ENCODE assay signal across 29 mouse cellular contexts in the genomic region with DNA sequence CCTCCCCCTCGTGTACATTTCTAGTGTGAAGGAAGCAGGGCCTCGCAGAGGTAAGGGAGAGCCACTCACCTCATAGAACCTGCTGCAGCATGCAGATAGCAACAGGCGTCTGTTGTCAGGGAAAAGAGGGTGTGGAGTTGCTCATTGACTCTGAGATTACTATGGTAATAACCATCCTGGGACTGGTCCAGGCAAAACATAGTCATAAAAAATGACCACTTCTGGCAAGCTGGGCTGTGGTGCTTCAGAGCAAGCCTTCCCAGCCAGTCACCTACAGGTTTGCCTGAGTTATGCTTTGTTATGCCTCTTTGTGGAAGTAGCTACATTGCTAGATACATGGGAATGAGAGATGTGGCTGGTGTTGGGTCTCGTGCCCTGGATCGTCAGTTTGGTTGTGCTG. TPM values are rescaled to one million over a fixed set of nuclear protein-coding genes. Genes with fewer than 3 reads are reported as not detected.
DNase-seq lines count a peak whose midpoint lies in the region; ATAC-seq and TF ChIP-seq lines count a peak whose summit lies in the region.
"Had no signal": no experiment of that assay in that cellular context is flagged by ENCODE, and none has a peak within 500 bp of the region (broad histone marks: within the 10 kb centered on the region; RNA-seq: fewer than 3 reads in every experiment).

No protein-coding gene starts in this region.

- H3K4me2 ChIP-seq in intestine, embryonic 15.5 days (replicated peaks) = no peak overlapping the region
- H3K4me2 ChIP-seq: embryonic facial prominence, embryonic 15.5 days; forebrain, embryonic 15.5 days; limb, embryonic 15.5 days; lung, embryonic 14.5 days had no signal

- no peaks in the 10 kb centered on the region for H3K9me3 ChIP-seq in intestine, embryonic 15.5 days
- H3K9me3 ChIP-seq: embryonic facial prominence, embryonic 10.5 days; embryonic facial prominence, embryonic 15.5 days; forebrain, embryonic 10.5 days; forebrain, embryonic 15.5 days; hindbrain, embryonic 10.5 days; limb, embryonic 10.5 days; limb, embryonic 15.5 days had no signal

- TF ChIP-seq CTCF in layer of hippocampus, adult 2 months (conservative IDR thresholded peaks at IDR 0.05) = no peak

- H3K27me3 ChIP-seq in intestine, embryonic 15.5 days (replicated peaks) = no peaks in the 10 kb centered on the region
- H3K27me3 ChIP-seq: CH12.LX; embryonic facial prominence, embryonic 15.5 days; forebrain, embryonic 15.5 days; limb, embryonic 15.5 days; Patski had no signal

- peaks cover 38% of the 10 kb centered on the region for H3K36me3 ChIP-seq in intestine, embryonic 15.5 days

- peak overlapping the region; percentile 62; the same call in 1 of the 2 replicates for H3K27ac ChIP-seq in layer of hippocampus, adult 2 months
- no peak overlapping the region for H3K27ac ChIP-seq in intestine, embryonic 15.5 days
- H3K27ac ChIP-seq: embryonic facial prominence, embryonic 10.5 days; embryonic facial prominence, embryonic 15.5 days; forebrain, embryonic 10.5 days; forebrain, embryonic 15.5 days; hindbrain, embryonic 10.5 days; kidney, postnatal 0 days; limb, embryonic 10.5 days; limb, embryonic 15.5 days had no signal

- H3K4me3 ChIP-seq in layer of hippocampus, adult 2 months = no peak overlapping the region
- H3K4me3 ChIP-seq in intestine, embryonic 15.5 days (replicated peaks) = no peak overlapping the region
- H3K4me3 ChIP-seq: embryonic facial prominence, embryonic 10.5 days; embryonic facial prominence, embryonic 15.5 days; forebrain, embryonic 10.5 days; forebrain, embryonic 15.5 days; hindbrain, embryonic 10.5 days; limb, embryonic 10.5 days; limb, embryonic 15.5 days had no signal

- ATAC-seq in erythroblast, adult 5-6 weeks (replicated peaks; ENCODE audit: low FRiP score, poor library complexity, severe bottlenecking) = no peak
- no peak for ATAC-seq in intestine, embryonic 15.5 days
- ATAC-seq: forebrain, embryonic 15.5 days; hindbrain, embryonic 16.5 days; Patski had no signal

- no peak overlapping the region for H3K9ac ChIP-seq in intestine, embryonic 15.5 days
- H3K9ac ChIP-seq: embryonic facial prominence, embryonic 15.5 days; forebrain, embryonic 15.5 days; limb, embryonic 15.5 days; lung, embryonic 14.5 days had no signal

- no peaks in the 10 kb centered on the region for H3K4me1 ChIP-seq in intestine, embryonic 15.5 days (replicated peaks)
- H3K4me1 ChIP-seq: embryonic facial prominence, embryonic 10.5 days; embryonic facial prominence, embryonic 15.5 days; forebrain, embryonic 10.5 days; forebrain, embryonic 15.5 days; hindbrain, embryonic 10.5 days; limb, embryonic 10.5 days; limb, embryonic 15.5 days had no signal

- WGBS in large intestine, adult 2 months = 41% methylated on average over 5 of the region's 5 CpGs
- WGBS in intestine, embryonic 15.5 days = 85% methylated on average over 5 of the region's 5 CpGs

- DNase-seq in layer of hippocampus, adult 2 months (ENCODE audit: low spot score in 2 of 2) = no peak
- DNase-seq in layer of hippocampus, adult 11-12 months (ENCODE audit: low spot score) = no peak
- DNase-seq in urinary bladder, postnatal 36 days (ENCODE audit: low spot score in 2 of 2) = peak; percentile 13 to 15
- no peak for DNase-seq in urinary bladder, adult 2 months (ENCODE audit: low spot score)
- DNase-seq in large intestine, adult 2 months (ENCODE audit: low read depth, low spot score) = peak; percentile 8
- DNase-seq in left cerebral cortex, adult 9 months (ENCODE audit: low spot score in 2 of 2) = no peak
- DNase-seq: adrenal gland, postnatal 10 days; B cell, adult 2 months; cerebellum, adult 8-10 months; cerebellum, postnatal 25 days; gastrocnemius, postnatal 10 days; heart, postnatal 14 days; kidney, adult 8-10 months; lung, embryonic 14.5 days; lung, postnatal 14 days; midbrain, embryonic 14.5 days had no signal

RNA-seq across cellular contexts. Expression of a gene that starts 26.1 kb away (rescaled TPM):
- 100 to 1,000 TPM; 129 to 147 TPM for total RNA-seq in layer of hippocampus, adult 2 months (2021)
- 83.6 and 88.5 TPM in 2 replicates for polyA plus RNA-seq in urinary bladder, adult 2 months (2012; rRNA removed)
- 35.3 and 47.6 TPM in 2 replicates for polyA plus RNA-seq in large intestine, adult 2 months (2012; rRNA removed)
- total RNA-seq in erythroblast, adult 5-6 weeks (2015; ENCODE audit: low replicate concordance) = 27.3 and 38.5 TPM in 2 replicates
- 62.3 and 91.0 TPM in 2 replicates for total RNA-seq in erythroblast, adult 5-6 weeks (2017; ENCODE audit: low replicate concordance)
- 29.2 and 32.5 TPM in 2 replicates for polyA plus RNA-seq in intestine, embryonic 15.5 days (2015; fragmentation: Nextera tagmentation; extraction: Ambion mirVana)

RNA-seq across cellular contexts. Expression of a gene that starts 56.8 kb away (rescaled TPM):
- 100 to 1,000 TPM; 126 to 133 TPM for total RNA-seq in layer of hippocampus, adult 2 months (2021)
- 17.9 and 22.8 TPM in 2 replicates for polyA plus RNA-seq in urinary bladder, adult 2 months (2012; rRNA removed)
- polyA plus RNA-seq in large intestine, adult 2 months (2012; rRNA removed) = 4.0 and 4.3 TPM in 2 replicates
- total RNA-seq in erythroblast, adult 5-6 weeks (2015; ENCODE audit: low replicate concordance) = 0.63 TPM in 1 of 2 replicates, not detected in the other
- total RNA-seq in erythroblast, adult 5-6 weeks (2017; ENCODE audit: low replicate concordance) = 0.43 TPM in 1 of 2 replicates, not detected in the other
- 4.0 and 4.6 TPM in 2 replicates for polyA plus RNA-seq in intestine, embryonic 15.5 days (2015; fragmentation: Nextera tagmentation; extraction: Ambion mirVana)

Comparison
In these comparisons a context has a peak if more than half of its experiments do, and no peak if none do; other contexts are left out.
1. DNase-seq: peak in urinary bladder, postnatal 36 days (2 of 2) and large intestine, adult 2 months (single experiment); none in layer of hippocampus, adult 2 months (0 of 2), layer of hippocampus, adult 11-12 months (single experiment), urinary bladder, adult 2 months (single experiment) and left cerebral cortex, adult 9 months (0 of 2).